Mouse (Mus musculus): ENCODE measurements around the gene Efr3b.

DNA sequence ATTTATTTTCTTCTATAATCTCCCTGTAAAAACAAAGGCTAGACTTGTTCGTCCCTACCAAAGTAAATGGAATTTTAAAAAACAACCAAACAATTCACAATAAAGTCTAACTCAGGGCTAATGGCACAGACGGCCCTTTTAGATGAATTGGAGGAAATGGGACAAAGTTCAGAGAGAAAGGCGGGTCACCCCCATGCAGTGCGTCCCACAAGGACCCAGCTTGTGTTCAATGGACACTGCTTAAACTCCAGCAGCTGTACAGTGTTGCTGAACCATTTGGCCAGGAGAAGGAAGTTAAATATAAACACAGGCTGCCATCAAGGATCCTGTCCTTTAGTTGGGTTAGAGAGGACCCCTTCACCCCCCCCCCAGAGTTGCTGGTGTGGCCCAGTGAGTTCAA is 30.9 kb downstream of the Efr3b start:
- TF ChIP-seq CTCF (IDR thresholded peaks at IDR 0.05; ENCODE audit: low read depth, low read length): no peak
- no peak for TF ChIP-seq GATA1 (IDR thresholded peaks at IDR 0.05; ENCODE audit: borderline replicate concordance, low read length)
- TF ChIP-seq TAL1 (conservative IDR thresholded peaks at IDR 0.05; ENCODE audit: low read depth, low read length): no peak
- no peak for TF ChIP-seq POLR2AphosphoS5 (IDR thresholded peaks at IDR 0.05; ENCODE audit: insufficient replicate concordance, low read depth, low read length)
- TF ChIP-seq GATA2 (IDR thresholded peaks at IDR 0.05; ENCODE audit: borderline replicate concordance, low read depth, low read length): no peak
